Mouse (Mus musculus) megakaryocyte-erythroid progenitor cell, adult 5-6 weeks (primary cell): ENCODE measurements around the gene Gm5142. TPM values are rescaled to one million over a fixed set of nuclear protein-coding genes. Genes with fewer than 3 reads are reported as not detected.

Experiments used
- ATAC-seq: replicated peaks from 2 replicates; pipeline ENCODE4 v1.8.0; 2016; ENCODE audit warnings: mild to moderate bottlenecking, inconsistent platforms; ENCODE audit not compliant: severe bottlenecking, poor library complexity, low FRiP score, low TSS enrichment
- total RNA-seq, 2 experiments: library from RNA; stranded (forward) in 1 of 2; stranded (reverse) in 1 of 2; fragments of 200-1000, 215-1000 nt in 1 of 2; fragments of >200 nt in 1 of 2; fragmentation: Nextera tagmentation in 1 of 2; gene quantifications; 2 replicates each; pipeline ENCODE4 v1.2.3; 2014 to 2017

Gene Gm5142
- total RNA-seq (2014; fragmentation: Nextera tagmentation) (not detected in 2 replicates), total RNA-seq (2017) (not detected in 2 replicates)

DNA sequence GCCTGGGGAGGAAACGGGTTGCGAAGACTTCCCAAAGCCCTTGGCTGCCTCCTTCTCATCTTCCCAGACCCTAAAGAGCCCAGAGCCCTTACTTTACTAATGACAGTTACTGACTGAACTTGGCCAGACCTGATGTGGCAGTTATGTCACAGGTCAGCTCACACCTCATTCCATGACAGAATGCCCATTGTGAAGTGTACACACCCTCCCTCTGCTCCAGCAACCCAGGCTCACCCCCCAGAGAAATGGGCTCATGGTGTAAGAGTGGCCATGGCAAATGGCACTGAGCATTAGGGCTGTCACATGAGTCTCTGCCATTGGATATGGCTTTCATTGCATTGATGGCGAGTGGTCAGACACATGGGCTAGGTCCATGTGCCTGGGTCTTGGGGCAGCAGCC lies at the start of gene Gm5142:
Gm5142 (minus strand) TSS at position 101 of the 400 bp plus-strand sequence.
- no peak for ATAC-seq

DNA sequence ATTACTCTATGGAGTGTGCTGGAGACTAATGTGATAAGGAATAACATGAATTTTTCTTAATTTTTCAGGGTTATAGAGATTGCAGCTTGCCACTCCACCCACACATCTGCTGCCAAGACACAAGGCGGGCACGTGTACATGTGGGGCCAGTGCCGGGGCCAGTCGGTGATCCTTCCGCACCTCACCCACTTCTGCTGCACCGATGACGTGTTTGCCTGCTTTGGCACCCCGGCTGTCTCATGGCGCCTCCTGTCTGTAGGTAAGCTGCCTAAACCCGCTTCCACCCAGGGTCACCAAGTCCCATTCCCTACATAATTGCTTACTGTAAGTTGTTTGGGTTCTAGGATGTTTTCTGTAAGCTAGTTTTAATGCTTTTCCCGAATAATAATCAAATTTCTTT lies 47.7 kb upstream of the Gm5142 start:
- ATAC-seq = no peak

DNA sequence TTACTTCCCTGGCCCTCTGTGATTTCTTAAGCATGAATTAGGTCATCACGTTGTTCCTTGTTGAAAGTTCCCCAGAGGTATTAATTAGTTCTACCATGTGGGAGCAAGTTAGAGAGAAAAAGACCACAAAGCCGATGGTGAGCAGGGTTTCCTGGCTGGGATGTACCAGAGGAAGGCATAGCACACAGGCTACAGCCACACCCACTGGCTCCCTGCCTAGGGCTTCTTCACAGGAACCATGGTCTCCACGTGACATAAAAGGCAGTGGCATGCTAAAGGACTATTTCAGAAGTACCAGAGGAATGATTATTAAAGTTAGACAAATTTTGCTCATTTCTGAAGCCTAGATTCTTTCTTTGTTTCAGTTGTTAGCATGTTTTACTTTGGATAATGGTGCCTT lies 40.7 kb upstream of the Gm5142 start:
- ATAC-seq = 0 out of 2 replicates have a peak, but pooled peaks have one; percentile 44

DNA sequence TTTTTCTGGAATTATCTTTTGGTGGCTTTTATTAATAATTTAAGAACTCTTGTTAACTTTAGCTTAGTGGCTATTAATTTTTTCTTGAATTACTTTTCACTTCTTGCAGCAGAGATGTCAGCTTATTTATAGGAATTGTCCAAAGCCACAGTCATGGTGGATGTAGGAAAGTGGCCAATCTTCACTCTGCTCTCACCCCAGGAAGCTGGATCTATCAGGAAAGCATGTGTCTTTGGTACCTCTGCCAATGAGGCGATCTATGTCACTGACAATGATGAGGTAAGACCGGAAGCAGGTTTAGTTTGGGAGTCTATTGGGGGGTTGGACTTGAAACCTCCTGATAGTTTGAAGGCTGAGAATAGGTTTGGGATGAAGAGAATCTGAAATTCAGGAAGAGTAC lies 31.3 kb upstream of the Gm5142 start:
- ATAC-seq = no peak

DNA sequence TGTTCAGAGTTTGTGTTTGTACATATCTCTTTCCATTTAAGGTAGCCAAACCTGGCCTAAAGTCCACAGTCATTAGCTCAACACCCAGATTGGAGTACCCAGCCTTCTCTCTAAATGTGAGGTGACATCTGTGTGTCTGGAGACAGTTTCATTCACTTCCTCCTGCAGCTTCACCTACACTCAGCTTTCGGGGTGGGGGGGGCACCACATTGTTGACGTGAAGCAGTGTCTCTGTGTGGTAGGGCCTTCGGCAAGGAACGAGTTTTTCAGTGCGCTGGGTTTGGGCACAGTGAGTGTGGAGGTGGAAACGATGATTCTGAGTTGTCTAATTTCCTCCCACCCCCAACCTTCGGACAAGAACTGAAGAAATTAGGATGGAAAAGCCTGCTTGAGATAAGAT lies 30.5 kb upstream of the Gm5142 start:
- ATAC-seq = no peak

DNA sequence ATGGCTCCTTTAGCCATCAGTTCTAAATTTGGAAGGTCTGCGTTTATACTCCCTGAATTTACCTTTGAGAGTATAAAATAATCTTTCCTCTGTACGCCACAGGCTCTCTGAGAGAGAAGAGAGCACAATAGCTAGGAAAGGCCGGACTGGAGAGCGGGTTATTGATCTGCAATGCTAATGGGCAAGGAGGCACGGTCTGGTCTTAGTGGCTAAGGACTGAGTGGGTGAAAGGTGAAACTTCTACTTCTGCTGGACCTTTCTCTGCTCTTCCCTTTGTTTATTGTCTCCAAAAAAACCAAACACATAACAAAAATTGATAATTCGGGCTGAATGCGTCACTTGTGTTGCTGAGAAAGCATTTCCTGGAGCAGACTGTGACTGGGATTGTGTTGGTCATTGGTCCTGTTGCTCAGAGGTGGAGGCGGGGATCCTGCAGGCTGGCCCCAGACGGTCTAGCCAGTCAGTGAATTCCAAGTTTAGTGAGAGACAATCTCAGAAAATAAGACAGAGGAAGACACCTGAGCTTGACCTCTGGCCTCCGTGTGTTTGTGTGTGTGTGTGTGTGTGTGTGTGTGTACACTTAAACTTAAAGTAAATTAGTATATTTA lies 27.5 kb upstream of the Gm5142 start:
- ATAC-seq = no peak

DNA sequence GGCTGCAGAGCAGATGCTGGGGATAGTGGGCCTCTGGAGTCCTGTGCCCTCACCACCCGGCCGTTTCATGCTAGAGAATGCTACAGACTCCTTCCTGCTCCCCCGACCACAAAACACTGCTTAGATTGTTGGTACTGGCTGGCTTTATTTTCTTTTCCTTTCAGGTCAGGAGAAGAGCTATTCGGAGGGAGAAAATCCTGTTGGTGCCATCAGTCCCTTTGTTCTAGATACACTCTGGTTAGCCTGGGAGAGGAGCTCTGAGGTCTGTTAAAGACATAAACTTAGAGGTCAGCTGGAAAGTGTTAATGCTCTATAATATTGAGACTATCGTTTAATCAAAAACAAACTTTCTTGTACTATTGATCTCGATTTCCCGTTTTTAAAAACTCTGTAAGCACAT lies 26.9 kb upstream of the Gm5142 start:
- ATAC-seq = no peak

DNA sequence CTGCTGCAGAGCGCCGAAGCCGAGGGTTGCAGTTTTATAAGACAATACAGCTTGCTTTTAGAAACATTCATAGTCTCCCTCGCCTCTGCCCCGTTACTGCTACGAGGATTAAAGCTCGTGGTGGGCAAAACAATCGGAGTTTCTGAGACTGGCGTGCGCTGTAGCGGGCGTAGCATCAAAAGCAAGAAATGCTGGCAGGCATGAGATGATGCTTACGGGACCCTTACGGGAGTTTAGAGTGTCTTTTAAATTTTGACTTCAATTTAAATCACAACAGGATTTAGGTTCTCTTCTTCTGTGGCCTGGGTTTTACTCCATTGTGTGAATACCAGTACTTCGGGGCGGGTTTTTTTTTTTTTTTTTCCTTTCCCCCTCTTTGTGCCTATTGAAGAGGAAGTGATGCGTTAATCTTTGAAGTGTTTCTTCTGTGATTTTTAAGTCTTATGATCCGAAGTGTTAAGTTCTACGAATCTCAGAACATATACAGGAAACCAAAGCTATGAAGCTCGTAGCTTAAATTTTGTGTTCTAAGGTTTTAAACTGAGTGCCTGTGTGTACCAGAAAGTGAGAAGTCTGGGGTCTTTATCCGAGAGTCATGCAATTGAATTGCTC lies 23.2 kb upstream of the Gm5142 start:
- no peak for ATAC-seq

DNA sequence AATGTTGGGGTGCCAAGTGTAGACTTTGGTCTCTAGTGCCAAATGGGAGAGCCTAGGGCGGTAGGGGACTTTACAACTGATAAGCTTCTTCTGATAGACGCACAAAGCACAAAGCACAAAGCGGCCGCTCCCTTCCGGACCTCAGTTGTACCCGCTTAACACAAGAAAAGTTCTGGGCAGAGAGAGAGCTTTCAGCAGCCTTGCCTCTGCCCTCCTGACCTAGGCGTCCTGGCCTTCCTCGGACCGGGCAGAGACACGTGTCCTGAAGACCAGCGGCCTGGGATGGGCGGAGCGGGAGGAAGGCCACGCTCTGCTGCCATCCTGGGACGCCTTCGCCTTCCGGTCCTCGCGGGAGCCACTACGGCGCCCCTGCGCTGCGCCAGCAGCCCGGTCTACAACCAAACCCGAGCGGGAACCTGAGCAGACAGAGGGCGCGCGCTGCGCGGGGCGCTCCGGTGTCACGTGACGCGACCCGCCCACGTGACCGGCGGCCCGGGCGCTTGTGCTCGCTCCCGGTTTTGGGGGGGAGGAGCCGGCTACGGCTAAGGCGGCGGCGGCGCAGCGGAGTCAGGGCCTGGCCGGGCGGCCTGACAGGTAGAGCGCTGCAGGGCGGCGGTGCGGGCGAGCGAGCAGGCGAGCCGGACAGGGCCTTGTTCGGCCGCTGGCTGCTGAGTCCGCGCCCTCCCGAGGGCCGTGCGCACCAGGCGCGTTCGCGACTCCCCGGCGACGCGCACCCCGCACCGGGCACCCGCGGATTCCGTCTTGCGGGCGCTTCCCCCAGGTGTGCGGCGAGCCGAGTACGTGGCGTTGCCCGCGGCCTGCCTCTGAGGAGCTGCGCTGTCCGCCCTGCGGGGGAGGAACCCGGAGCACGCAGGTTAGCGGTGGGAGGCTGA lies 22.4 kb upstream of the Gm5142 start, which contains the start of gene Rcbtb1:
Rcbtb1 (plus strand) TSS at position 499 of the 893 bp plus-strand sequence.
- peak; percentile 88 for ATAC-seq

DNA sequence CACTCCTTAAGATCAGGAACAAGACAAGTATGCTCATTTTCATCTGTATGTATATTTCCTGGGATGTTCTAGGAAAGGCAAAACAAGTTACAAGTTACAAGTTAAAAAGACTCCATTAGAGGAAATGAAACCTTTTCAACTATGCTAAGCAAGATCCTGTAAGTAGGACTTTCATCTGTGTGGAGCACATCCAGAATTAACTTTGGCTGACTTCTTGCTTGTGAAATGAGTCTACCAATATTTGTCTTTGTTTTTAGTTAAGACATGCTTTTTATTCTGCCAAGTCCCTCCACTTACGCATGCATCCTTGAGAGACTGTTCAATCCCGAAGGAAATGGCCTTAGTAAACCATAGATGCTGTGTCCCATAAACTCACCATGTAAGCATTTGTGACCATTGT lies 7.6 kb upstream of the Gm5142 start:
- no peak for ATAC-seq

DNA sequence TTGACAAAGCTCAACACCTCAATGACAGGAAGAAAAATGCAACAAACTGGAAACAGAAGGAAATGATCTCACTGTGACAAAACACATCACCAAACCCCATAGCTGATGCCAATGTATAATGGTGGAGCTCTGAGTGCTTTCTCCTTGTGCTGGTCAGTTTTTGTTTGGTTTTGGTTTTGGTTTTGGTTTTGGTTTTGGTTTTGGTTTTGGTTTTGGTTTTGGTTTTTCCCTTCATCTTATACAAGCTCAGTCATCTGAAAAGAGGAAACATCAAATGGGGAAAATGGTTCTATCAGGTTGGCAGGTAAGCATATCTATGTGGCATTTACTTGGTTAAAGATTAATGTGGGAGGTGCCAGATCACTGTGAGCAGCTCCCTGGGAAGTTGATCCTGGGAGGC lies 7.0 kb upstream of the Gm5142 start:
- no peak for ATAC-seq

DNA sequence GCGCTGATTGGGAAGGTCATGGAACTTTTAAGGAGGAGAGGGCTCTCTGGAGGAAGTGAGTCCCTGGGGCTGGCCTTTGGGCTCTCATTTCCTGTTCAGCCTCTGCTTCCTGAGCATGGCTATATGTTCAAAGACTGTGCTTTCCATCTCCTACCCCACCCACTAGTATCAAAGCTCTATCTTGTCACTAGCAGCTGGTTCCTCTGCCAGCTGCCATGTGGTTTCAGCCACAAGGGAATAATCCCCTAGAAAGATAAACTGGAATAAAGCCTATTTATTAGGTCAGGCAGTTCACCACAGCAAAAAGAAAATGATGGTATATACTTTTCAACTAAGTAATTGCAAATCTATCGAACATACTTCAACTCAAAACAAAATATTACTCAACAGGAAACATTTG lies 4.2 kb upstream of the Gm5142 start:
- no peak for ATAC-seq

DNA sequence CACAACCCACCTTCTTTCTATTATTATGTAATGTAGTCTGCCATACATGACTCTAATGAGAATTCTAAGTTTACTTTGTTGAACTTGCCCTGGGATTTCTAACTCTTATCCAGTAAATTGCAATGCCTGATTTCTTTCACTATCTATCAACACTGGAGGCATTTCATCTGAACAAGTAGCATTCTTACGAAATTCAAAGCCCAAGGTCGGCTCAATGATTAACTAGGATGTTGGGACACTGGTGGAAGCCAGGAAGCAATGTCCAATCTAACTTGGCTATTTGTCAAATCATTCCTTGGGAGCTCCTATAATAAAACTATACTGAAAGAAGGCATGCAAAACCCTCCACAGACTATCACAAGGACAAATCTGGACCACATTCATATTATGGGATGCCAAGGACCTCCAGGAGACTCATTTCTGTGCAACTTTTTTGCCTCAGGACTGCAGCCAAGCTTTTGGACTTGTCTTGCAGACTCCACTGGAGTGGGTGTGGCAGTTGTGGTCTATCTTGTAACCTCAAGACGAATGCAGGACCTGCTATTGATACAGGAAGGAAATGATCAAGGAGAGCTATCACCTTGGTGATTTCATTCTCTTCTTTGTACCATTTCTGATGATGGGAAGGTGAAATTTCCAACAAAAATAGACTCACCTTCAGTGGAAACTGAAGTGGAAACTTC lies 21.4 kb downstream of the Gm5142 start:
- no peak for ATAC-seq

DNA sequence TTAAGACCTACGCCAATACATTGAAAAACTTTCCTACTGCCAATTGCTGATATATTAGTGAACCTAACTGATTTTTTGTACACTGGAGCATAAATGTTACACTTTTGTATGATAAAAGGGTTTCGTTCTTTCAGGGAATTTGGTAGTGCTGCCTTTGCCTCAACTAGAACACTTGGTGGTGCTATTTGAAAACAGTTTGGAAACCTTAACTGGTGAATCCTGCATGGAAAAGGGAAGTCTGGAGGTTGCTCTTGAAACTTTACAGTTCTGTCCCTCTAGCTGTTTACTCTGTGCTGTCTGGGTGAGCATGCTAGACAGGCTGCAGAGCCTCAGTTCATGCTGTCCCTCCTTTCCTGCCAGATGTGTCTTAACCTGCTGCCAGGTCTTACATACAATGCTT lies 23.0 kb downstream of the Gm5142 start:
- ATAC-seq = no peak

DNA sequence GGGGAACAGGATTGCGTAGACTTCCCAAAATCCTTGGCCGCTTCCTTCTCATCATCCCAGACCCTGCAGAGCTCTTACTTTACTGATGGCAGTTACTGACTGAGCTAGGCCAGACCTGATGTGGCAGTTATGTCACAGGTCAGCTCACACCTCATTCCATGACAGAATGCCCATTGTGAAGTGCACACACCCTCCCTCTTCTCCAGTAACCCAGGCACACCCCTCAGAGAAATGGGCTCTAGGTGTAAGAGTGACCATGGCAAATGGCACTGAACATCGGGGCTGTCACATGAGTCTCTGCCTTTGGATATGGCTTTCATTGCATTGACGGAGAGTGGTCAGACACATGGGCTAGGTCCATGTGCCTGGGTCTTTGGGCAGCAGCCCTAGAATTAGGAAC lies 35.8 kb downstream of the Gm5142 start, which contains the start of gene 1700129C05Rik:
1700129C05Rik (minus strand) TSS at position 101 of the 400 bp plus-strand sequence.
- ATAC-seq = no peak

DNA sequence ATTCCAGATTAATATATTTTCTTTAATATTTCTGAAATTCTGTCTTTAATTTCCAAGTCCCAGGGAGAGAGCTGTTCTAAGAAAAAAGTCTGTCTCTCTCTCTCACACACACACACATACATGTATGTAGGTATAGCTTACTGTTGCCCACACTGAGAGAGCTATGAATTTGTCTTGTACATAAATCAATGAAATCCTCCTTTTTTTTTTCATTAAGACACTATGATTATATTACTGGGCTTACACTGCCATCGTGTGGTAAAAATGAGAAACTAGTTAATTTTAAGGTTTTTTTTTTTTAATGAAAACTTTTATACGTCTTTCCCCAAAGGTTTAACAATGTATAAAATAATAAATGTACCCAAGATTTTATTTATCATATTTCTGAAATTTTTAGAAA lies 64.3 kb downstream of the Gm5142 start:
- no peak for ATAC-seq
